Mouse (Mus musculus) neural tube, embryonic 11.5 days (tissue): ENCODE measurements around the gene Hbp1. TPM values are rescaled to one million over a fixed set of nuclear protein-coding genes. Genes with fewer than 3 reads are reported as not detected.

Source experiments
- ATAC-seq: fragments of 200-750 bp; cut with Nextera tagmentation; 2 replicates; pipeline ENCODE4 v1.8.0; 2017; ENCODE audit warnings: moderate number of reproducible peaks, mild to moderate bottlenecking, moderate TSS enrichment, moderate library complexity; ENCODE audit not compliant: insufficient read depth, low FRiP score, low TSS enrichment
- DNase-seq: peaks from one replicate; pipeline ENCODE4 v3.0.0-alpha.2; 2015; ENCODE audit warnings: low spot score
- H3K27ac ChIP-seq: fragments of 300-500 bp; sonication (generic); 2 replicates; pipeline ENCODE4 v1.5.1; 2014; ENCODE audit warnings: low read depth, mild to moderate bottlenecking, low read length
- H3K27me3 ChIP-seq: fragments of 300-500 bp; sonication (generic); 2 replicates; pipeline ENCODE4 v1.6.1; 2014; ENCODE audit warnings: mild to moderate bottlenecking, low read length, mixed read lengths; ENCODE audit not compliant: control insufficient read depth, insufficient read depth
- H3K36me3 ChIP-seq: fragments of 300-500 bp; sonication (generic); 2 replicates; pipeline ENCODE4 v1.6.1; 2014; ENCODE audit warnings: mild to moderate bottlenecking, low read length, moderate library complexity, mixed read lengths; ENCODE audit not compliant: control insufficient read depth, insufficient read depth
- H3K4me1 ChIP-seq: fragments of 300-500 bp; sonication (generic); 2 replicates; pipeline ENCODE4 v1.6.1; 2014; ENCODE audit warnings: low read length, mixed read lengths; ENCODE audit not compliant: control insufficient read depth, insufficient read depth
- H3K4me2 ChIP-seq: fragments of 300-500 bp; sonication (generic); 2 replicates; pipeline ENCODE4 v1.6.1; 2014; ENCODE audit warnings: low read depth, mild to moderate bottlenecking, moderate library complexity
- H3K4me3 ChIP-seq: fragments of 300-500 bp; sonication (generic); 2 replicates; pipeline ENCODE4 v1.5.1; 2014; ENCODE audit warnings: low read depth, low read length
- H3K9ac ChIP-seq: fragments of 300-500 bp; sonication (generic); 2 replicates; pipeline ENCODE4 v1.6.1; 2014; ENCODE audit warnings: mild to moderate bottlenecking, low read length
- H3K9me3 ChIP-seq: fragments of 300-500 bp; sonication (generic); 2 replicates; pipeline ENCODE4 v1.6.1; 2016; ENCODE audit warnings: low read length; ENCODE audit not compliant: control insufficient read depth
- WGBS: fragments of 180-500 bp; shearing (Covaris S2); extraction: QIAGEN DNeasy Blood & Tissue Kit; methylation state at CpG from one replicate; pipeline ENCODE4 v1.1.7; 2014; 5-methylcytosine and 5-hydroxymethylcytosine counted together
- polyA plus RNA-seq: library from polyadenylated mRNA; unstranded; fragments of >200 nt; fragmentation: Nextera tagmentation; extraction: Ambion mirVana; gene quantifications from 2 replicates; pipeline ENCODE4 v1.2.1, GENCODE M21; 2014

Gene Hbp1
- 100 and 103 TPM in 2 replicates for polyA plus RNA-seq

DNA sequence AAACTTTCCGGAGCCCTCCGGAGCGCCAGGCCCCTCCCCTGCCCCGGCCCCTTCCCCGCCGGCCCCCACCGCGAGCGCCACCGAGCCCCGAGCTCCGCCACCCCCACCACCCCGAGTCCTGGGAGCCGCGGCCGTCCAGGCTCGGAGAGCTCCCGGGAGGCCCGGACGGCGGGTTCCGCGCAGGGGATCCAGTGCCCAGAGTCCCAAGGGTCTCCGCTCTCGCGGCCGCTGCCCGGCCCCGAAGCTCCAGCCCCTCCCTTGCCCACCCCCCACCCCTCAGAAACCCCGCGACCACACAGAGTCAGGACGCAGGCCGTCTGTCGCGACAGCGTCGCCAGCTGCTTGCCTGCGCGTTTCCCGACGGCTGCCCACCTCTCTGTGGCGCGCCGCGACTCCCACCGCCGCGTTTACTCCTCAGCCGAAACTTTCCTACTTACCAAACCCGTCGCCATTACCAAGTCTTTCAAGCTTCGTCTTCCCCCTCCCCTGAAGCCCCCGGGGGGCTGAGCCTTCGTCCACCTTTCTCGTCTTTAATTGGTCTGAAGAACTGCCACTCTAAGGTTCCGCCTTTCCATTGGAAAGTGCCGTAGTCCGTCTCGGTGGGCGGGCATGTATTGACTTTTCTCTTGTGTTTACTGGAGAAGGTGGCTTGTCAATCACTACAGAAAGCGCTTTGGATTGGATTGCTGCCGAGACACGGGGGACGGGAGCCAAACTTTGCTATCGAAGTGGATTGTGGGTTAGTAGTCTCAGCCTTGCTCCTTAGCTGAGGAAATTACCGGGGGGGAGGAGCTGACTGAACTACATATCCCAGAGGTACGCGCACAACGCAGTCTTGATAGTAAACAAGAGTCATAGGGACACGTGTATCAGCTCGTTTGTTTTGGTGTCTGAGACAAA, at the start of gene Hbp1:
Gene Hbp1, minus strand, starts transcription at position 777 of the 900 bp plus-strand sequence.
- Histone ChIP-seq H3K27ac (peak within 1 kb of the TSS; percentile 99), H3K4me3 (peak within 1 kb of the TSS; percentile 91), H3K4me1 (no peaks in the 10 kb centered on the region), H3K4me2 (peak within 1 kb of the TSS; percentile 69), H3K27me3 (no peaks in the 10 kb centered on the region), H3K9me3 (no peaks in the 10 kb centered on the region), H3K36me3 (no peaks in the 10 kb centered on the region), H3K9ac (peak within 1 kb of the TSS; percentile 98)
- WGBS: under 1% methylated on average over 45 of the region's 71 CpGs
- peak; percentile 93 for ATAC-seq
- peak; percentile 95 for DNase-seq

- DNase-seq: no peak
- Histone ChIP-seq H3K9ac (no peak overlapping the region), H3K36me3 (no peaks in the 10 kb centered on the region), H3K9me3 (no peaks in the 10 kb centered on the region), H3K27me3 (no peaks in the 10 kb centered on the region), H3K4me1 (no peaks in the 10 kb centered on the region), H3K27ac (no peak overlapping the region), H3K4me2 (no peak overlapping the region), H3K4me3 (no peak overlapping the region)
- 87% methylated on average over 5 of the region's 5 CpGs for WGBS
- no peak for ATAC-seq
Measured at GRCm38 (mm10) chr12:31998706-31999105, 48.4 kb upstream of the Hbp1 start.

DNA sequence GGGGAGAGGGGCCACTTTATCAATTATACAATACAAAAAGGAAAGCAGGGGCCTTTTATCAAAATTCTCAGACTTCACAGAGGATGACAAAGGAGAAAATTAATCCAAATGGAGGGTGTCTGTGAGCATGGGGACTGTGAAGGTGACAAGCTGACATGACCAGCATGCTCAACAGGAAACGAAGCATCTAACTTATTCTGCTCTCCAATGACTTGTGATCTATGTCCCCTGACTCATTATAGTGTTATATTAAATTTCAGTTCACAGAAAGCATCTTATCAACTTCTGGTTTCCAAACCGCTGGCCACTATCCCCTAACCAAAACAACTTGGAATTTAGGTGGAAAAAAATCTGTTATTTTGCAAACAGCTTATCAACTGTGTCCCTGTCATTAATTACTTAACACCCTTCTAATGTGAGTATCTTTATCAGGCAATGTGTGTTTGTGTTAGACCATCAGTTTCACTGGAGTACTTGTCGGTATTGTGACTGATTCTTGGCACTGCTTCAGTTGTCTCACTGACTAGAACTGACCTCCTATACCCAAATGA, 47.1 kb upstream of the Hbp1 start:
- WGBS: 91% methylated on average over 3 of the region's 3 CpGs
- Histone ChIP-seq H3K4me1 (no peaks in the 10 kb centered on the region), H3K27ac (no peak overlapping the region), H3K27me3 (no peaks in the 10 kb centered on the region), H3K36me3 (no peaks in the 10 kb centered on the region), H3K9me3 (no peaks in the 10 kb centered on the region), H3K9ac (no peak overlapping the region), H3K4me3 (no peak overlapping the region), H3K4me2 (no peak overlapping the region)
- DNase-seq (no peak), ATAC-seq (no peak)

GRCm38 (mm10) chr12:31996877-31997276, 46.5 kb upstream of the Hbp1 start:
- ATAC-seq (no peak), DNase-seq (no peak)
- Histone ChIP-seq H3K9ac (no peak overlapping the region), H3K4me3 (no peak overlapping the region), H3K9me3 (no peaks in the 10 kb centered on the region), H3K4me2 (no peak overlapping the region), H3K4me1 (no peaks in the 10 kb centered on the region), H3K27ac (no peak overlapping the region), H3K27me3 (no peaks in the 10 kb centered on the region), H3K36me3 (no peaks in the 10 kb centered on the region)
- 88% methylated on average over 5 of the region's 5 CpGs for WGBS

DNA sequence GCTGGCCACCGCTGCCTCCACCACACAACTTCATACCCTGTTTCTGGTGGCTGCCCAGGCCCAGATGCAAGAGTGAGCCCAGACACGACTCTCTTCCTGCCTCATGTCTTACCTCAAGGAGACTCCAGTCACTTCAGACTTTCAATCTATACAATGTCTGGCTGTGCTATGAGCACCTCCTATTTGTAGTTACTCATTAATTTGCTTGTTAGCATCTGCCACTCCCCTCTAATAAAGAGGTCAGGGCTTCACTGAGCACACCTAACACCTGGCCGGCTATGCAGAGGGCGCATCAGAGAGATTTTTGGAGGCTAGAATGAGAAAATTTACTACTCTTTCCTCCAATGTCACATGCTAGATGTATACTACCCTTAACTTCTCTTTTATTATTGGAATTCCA, 40.2 kb upstream of the Hbp1 start:
- DNase-seq (no peak), ATAC-seq (no peak)
- Histone ChIP-seq H3K9me3 (no peaks in the 10 kb centered on the region), H3K4me3 (no peak overlapping the region), H3K27ac (no peak overlapping the region), H3K27me3 (no peaks in the 10 kb centered on the region), H3K4me1 (no peaks in the 10 kb centered on the region), H3K36me3 (no peaks in the 10 kb centered on the region), H3K4me2 (no peak overlapping the region), H3K9ac (no peak overlapping the region)
- 89% methylated on average over 4 of the region's 4 CpGs for WGBS

- H3K36me3 ChIP-seq: no peaks in the 10 kb centered on the region
- no peak overlapping the region for H3K27ac ChIP-seq
- H3K4me2 ChIP-seq: no peak overlapping the region
- DNase-seq (no peak), ATAC-seq (no peak)
- no peak overlapping the region for H3K9ac ChIP-seq
- H3K4me3 ChIP-seq: no peak overlapping the region
- no peaks in the 10 kb centered on the region for H3K9me3 ChIP-seq
- no peaks in the 10 kb centered on the region for H3K4me1 ChIP-seq
- no peaks in the 10 kb centered on the region for H3K27me3 ChIP-seq
Measured at GRCm38 (mm10) chr12:31989726-31990125, 39.4 kb upstream of the Hbp1 start.

- Histone ChIP-seq H3K27ac (no peak overlapping the region), H3K4me3 (no peak overlapping the region)
- whole genome bisulfite sequencing: 80% methylated on average over 2 of the region's 2 CpGs
Measured at GRCm38 (mm10) chr12:31986463-31986862, 36.1 kb upstream of the Hbp1 start.

DNA sequence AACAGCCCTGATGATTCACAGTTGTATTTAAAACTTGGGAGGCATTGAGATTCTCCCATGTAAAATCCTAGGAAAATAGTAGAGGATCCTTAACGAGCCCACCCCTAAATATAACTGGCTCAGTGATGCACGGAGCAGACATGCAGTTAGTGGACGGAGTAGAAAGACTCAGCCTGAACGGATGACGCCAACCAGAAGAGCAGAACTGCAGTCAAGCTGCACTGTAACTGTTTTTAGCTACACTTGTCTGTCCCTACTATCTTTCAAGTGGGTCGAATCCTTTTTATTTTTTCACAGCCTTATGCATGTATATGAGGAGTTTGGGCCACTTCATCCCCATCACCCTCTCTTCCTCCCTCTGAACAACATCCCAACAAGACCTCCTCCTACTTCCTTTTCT, 35.4 kb upstream of the Hbp1 start:
- H3K4me3 ChIP-seq: no peak overlapping the region
- H3K9ac ChIP-seq: no peak overlapping the region
- no peak overlapping the region for H3K4me2 ChIP-seq
- H3K36me3 ChIP-seq: no peaks in the 10 kb centered on the region
- H3K4me1 ChIP-seq: no peaks in the 10 kb centered on the region
- ATAC-seq (no peak), DNase-seq (no peak)
- WGBS: 95% methylated on average over 6 of the region's 6 CpGs
- no peaks in the 10 kb centered on the region for H3K27me3 ChIP-seq
- no peak overlapping the region for H3K27ac ChIP-seq
- no peaks in the 10 kb centered on the region for H3K9me3 ChIP-seq

More at GRCm38 (mm10) chr12:31986463-31986862, 36.1 kb upstream of the Hbp1 start:
- Histone ChIP-seq H3K4me1 (no peaks in the 10 kb centered on the region), H3K9ac (no peak overlapping the region), H3K27me3 (no peaks in the 10 kb centered on the region), H3K9me3 (no peaks in the 10 kb centered on the region), H3K36me3 (no peaks in the 10 kb centered on the region), H3K4me2 (no peak overlapping the region)
- ATAC-seq (no peak), DNase-seq (no peak)

DNA sequence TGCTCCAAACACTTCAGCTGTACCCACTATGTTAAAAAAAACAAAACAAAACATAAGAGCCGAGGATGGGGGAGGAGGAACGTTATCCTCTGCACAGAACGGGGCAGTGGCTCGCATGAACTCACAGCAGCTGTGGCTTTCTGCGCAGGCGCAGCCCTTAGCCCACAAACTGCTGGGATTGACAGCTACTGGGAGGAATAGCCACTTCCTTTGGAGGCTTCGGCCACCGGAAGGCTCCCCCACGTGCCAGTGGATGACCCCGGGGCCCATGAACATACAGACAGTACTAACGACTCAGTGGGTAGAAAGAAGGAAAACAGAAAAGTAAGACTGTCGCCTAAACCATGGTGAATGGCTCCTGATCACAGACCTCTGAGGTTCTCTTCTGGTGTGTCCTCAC, 34.3 kb upstream of the Hbp1 start:
- H3K27me3 ChIP-seq: no peaks in the 10 kb centered on the region
- H3K9me3 ChIP-seq: no peaks in the 10 kb centered on the region
- no peak overlapping the region for H3K4me3 ChIP-seq
- no peak for ATAC-seq
- no peak overlapping the region for H3K27ac ChIP-seq
- no peak overlapping the region for H3K9ac ChIP-seq
- no peaks in the 10 kb centered on the region for H3K4me1 ChIP-seq
- no peak for DNase-seq
- no peak overlapping the region for H3K4me2 ChIP-seq
- H3K36me3 ChIP-seq: no peaks in the 10 kb centered on the region
- 73% methylated on average over 12 of the region's 12 CpGs for WGBS
